ENCODE assay signal across 8 mouse cellular contexts in the genomic region with DNA sequence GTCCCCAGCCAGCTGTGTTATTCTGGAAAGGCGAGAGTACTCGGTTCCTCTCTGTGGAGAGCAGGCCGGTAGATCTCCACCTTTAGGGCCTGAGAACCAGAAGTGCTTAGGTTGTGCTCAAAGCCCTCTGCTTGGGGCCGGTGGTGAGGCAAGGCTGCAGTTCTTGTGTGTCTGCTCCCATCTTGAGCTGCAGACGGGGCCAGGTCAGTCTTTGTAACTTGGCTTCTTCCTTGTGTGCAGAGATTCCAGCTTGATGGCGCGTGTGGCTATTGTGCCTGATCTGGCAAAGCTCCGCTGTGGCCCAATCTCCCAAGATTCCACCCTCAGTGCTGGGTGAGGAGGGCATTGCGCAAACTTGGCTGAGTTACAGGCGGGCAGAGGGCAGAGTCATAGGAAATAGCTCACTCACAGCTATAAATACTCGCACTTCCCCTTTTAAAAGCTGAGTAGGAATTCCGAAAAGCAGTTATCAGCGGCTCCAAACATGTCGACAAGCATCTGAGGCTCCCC. TPM values are rescaled to one million over a fixed set of nuclear protein-coding genes. Genes with fewer than 3 reads are reported as not detected.
A peak's percentile ranks its signal among the peaks of the same experiment; 100 is the strongest.
DNase-seq lines count a peak whose midpoint lies in the region; ATAC-seq and TF ChIP-seq lines count a peak whose summit lies in the region.

No protein-coding gene starts in this region.

- H3K4me1 ChIP-seq in thymus, adult 2 months (replicated peaks; ENCODE audit: control insufficient read depth, insufficient read depth, low read length) = peaks cover 38% of the 10 kb centered on the region
- peaks cover 53% of the 10 kb centered on the region for H3K4me1 ChIP-seq in spleen, adult 2 months (ENCODE audit: control insufficient read depth, insufficient read depth, insufficient read length)
- H3K4me1 ChIP-seq in forebrain, embryonic 11.5 days (replicated peaks; ENCODE audit: control insufficient read depth, insufficient read depth, low read length) = no peaks in the 10 kb centered on the region

- no peaks in the 10 kb centered on the region for H3K9me3 ChIP-seq in forebrain, embryonic 11.5 days (ENCODE audit: control insufficient read depth, low read length)

- WGBS in thymus, adult 2 months = 27% methylated on average over 14 of the region's 14 CpGs
- WGBS in spleen, adult 2 months = 11% methylated on average over 14 of the region's 14 CpGs
- whole genome bisulfite sequencing in forebrain, embryonic 11.5 days = 79% methylated on average over 14 of the region's 14 CpGs

- no peaks in the 10 kb centered on the region for H3K27me3 ChIP-seq in thymus, adult 2 months (ENCODE audit: control insufficient read depth, insufficient read depth, low read length)
- H3K27me3 ChIP-seq in spleen, adult 2 months (ENCODE audit: control insufficient read depth, insufficient read depth, low read length) = no peaks in the 10 kb centered on the region
- H3K27me3 ChIP-seq in forebrain, embryonic 11.5 days (ENCODE audit: control insufficient read depth, insufficient read depth, low read length) = no peaks in the 10 kb centered on the region

- no peak for TF ChIP-seq CTCF in thymus, adult 2 months (IDR thresholded peaks at IDR 0.05; ENCODE audit: borderline replicate concordance, control insufficient read depth, extremely low read depth, insufficient read depth, low read length, poor library complexity)
- TF ChIP-seq CTCF in spleen, adult 2 months (IDR thresholded peaks at IDR 0.05; ENCODE audit: extremely low read depth, insufficient read depth, insufficient read length, insufficient replicate concordance) = no peak

- no peak overlapping the region for H3K4me3 ChIP-seq in thymus, adult 2 months (ENCODE audit: control insufficient read depth, insufficient read depth, low read length)
- peak overlapping the region; percentile 44; the same call in 1 of the 2 replicates for H3K4me3 ChIP-seq in spleen, adult 2 months (ENCODE audit: extremely low read depth, insufficient read depth, insufficient read length)
- H3K4me3 ChIP-seq in forebrain, embryonic 11.5 days (ENCODE audit: low read depth, low read length) = no peak overlapping the region

- peak; percentile 83 to 90 for ATAC-seq in hematopoietic stem cell, adult 5-6 weeks (replicated peaks in 1 of 2; ENCODE audit: insufficient read depth in 1 of 2, low FRiP score in 2 of 2, low TSS enrichment in 1 of 2, low read depth in 1 of 2, poor library complexity in 2 of 2, severe bottlenecking in 2 of 2)
- no peak for ATAC-seq in forebrain, embryonic 11.5 days (replicated peaks; ENCODE audit: low FRiP score)

- no peak overlapping the region for H3K27ac ChIP-seq in thymus, adult 2 months (ENCODE audit: control insufficient read depth, insufficient read depth, low read length)
- peak overlapping the region; percentile 89 for H3K27ac ChIP-seq in spleen, adult 2 months (ENCODE audit: insufficient read depth, low read length)
- no peak overlapping the region for H3K27ac ChIP-seq in forebrain, embryonic 11.5 days (ENCODE audit: low read depth, low read length)

- H3K4me2 ChIP-seq in forebrain, embryonic 11.5 days (ENCODE audit: low read depth, low read length, severe bottlenecking) = no peak overlapping the region

- H3K9ac ChIP-seq in forebrain, embryonic 11.5 days (ENCODE audit: low read length) = no peak overlapping the region

- DNase-seq in thymus, adult 18-20 months = peak; percentile 31 to 34
- DNase-seq in thymus, adult 2 months = no peak
- DNase-seq in fibroblast of lung, adult 2 months (ENCODE audit: low read depth) = peak; percentile 89
- peak; percentile 89 to 91 for DNase-seq in lung, adult 18-20 months
- peak in 1 of 2 experiments; percentile 59 for DNase-seq in spleen, adult 2 months (ENCODE audit: low read depth in 1 of 2, low spot score in 2 of 2)
- no peak for DNase-seq in forebrain, embryonic 11.5 days (ENCODE audit: low spot score)
- no peak for DNase-seq in thymus, postnatal 0 days (ENCODE audit: low spot score)

- H3K36me3 ChIP-seq in thymus, adult 2 months (ENCODE audit: control insufficient read depth, insufficient read depth, low read length) = no peaks in the 10 kb centered on the region
- peaks cover 10% of the 10 kb centered on the region for H3K36me3 ChIP-seq in spleen, adult 2 months (ENCODE audit: control insufficient read depth, insufficient read depth, low read length)
- H3K36me3 ChIP-seq in forebrain, embryonic 11.5 days (ENCODE audit: control insufficient read depth, insufficient read depth, low read length) = no peaks in the 10 kb centered on the region

- no peak for TF ChIP-seq POLR2A in thymus, adult 2 months (IDR thresholded peaks at IDR 0.05; ENCODE audit: control insufficient read depth, extremely low read depth, insufficient read depth, low read length, poor library complexity)
- TF ChIP-seq POLR2A in spleen, adult 2 months (IDR thresholded peaks at IDR 0.05; ENCODE audit: low read depth, low read length) = no peak

RNA-seq across cellular contexts. Expression of gene Zc3h12d, which starts 9.4 kb away (rescaled TPM):
- polyA plus RNA-seq in thymus, adult 2 months (2012; rRNA removed) = 5.6 and 6.7 TPM in 2 replicates
- 1.4 and 2.8 TPM in 2 replicates for total RNA-seq in hematopoietic stem cell, adult 5-6 weeks (2017)
- 18.3 and 24.6 TPM in 2 replicates for polyA plus RNA-seq in spleen, adult 2 months (2012; rRNA removed)
- polyA plus RNA-seq in forebrain, embryonic 11.5 days (2014; fragmentation: Nextera tagmentation; extraction: Ambion mirVana) = 0.04 TPM in 1 of 2 replicates, not detected in the other
- 2.4 and 2.5 TPM in 2 replicates for polyA plus RNA-seq in thymus, postnatal 0 days (2015; fragmentation: Nextera tagmentation; extraction: Ambion mirVana)

RNA-seq across cellular contexts. Expression of gene Ppil4, which starts 48.9 kb away (rescaled TPM):
- polyA plus RNA-seq in thymus, adult 2 months (2012; rRNA removed) = 11.4 and 13.4 TPM in 2 replicates
- 99.6 and 101 TPM in 2 replicates for total RNA-seq in hematopoietic stem cell, adult 5-6 weeks (2017)
- 5.5 and 6.2 TPM in 2 replicates for polyA plus RNA-seq in spleen, adult 2 months (2012; rRNA removed)
- polyA plus RNA-seq in forebrain, embryonic 11.5 days (2014; fragmentation: Nextera tagmentation; extraction: Ambion mirVana) = 47.2 and 49.6 TPM in 2 replicates
- 49.8 and 52.5 TPM in 2 replicates for polyA plus RNA-seq in thymus, postnatal 0 days (2015; fragmentation: Nextera tagmentation; extraction: Ambion mirVana)

RNA-seq across cellular contexts. Expression of gene Ginm1, which starts 49.0 kb away (rescaled TPM):
- polyA plus RNA-seq in thymus, adult 2 months (2012; rRNA removed) = 20.2 and 23.7 TPM in 2 replicates
- total RNA-seq in hematopoietic stem cell, adult 5-6 weeks (2017) = 56.9 and 73.2 TPM in 2 replicates
- 9.2 and 13.9 TPM in 2 replicates for polyA plus RNA-seq in spleen, adult 2 months (2012; rRNA removed)
- 51.5 and 55.2 TPM in 2 replicates for polyA plus RNA-seq in forebrain, embryonic 11.5 days (2014; fragmentation: Nextera tagmentation; extraction: Ambion mirVana)
- polyA plus RNA-seq in thymus, postnatal 0 days (2015; fragmentation: Nextera tagmentation; extraction: Ambion mirVana) = 58.0 and 67.5 TPM in 2 replicates

Comparison
In these comparisons a context has a peak if more than half of its experiments do, and no peak if none do; other contexts are left out.
1. DNase-seq: peak in thymus, adult 18-20 months (2 of 2), fibroblast of lung, adult 2 months (single experiment) and lung, adult 18-20 months (2 of 2); none in thymus, adult 2 months (single experiment), forebrain, embryonic 11.5 days (single experiment) and thymus, postnatal 0 days (single experiment).